Mouse (Mus musculus) ovary, postnatal 36 days (tissue): Measurements from ENCODE around the gene Olfr961.
A peak's percentile ranks its signal among the peaks of the same experiment; 100 is the strongest.

Experiments
- DNase-seq: peaks from one replicate; pipeline ENCODE4 v3.0.0; 2022; ENCODE audit warnings: low spot score, mixed read lengths

Gene Olfr961

DNA sequence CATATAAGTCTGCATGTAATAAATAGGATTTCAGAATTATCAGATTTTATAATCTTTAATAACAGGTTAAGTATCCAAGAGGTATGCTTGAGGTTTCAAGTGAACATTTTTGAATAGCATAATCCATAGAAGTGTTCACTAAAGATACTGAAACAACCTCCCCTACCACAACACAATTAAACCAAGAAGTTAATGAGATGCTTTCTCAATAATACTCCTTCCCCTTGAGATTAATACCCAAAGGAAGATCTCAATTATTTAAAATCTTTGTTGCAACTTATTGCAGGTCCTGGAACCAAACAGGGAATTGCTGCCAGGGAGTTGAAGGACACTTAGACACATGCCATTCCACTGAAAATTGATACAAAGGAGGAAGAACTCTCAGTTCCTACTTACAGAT, at the start of gene Olfr961:
TSS of gene Olfr961 (plus strand) at position 301 of the 400 bp plus-strand sequence.
- DNase-seq: no peak

GRCm38 (mm10) chr9:39602536-39603332, 42.2 kb upstream of the Olfr961 start:
- no peak for DNase-seq

- DNase-seq: peak; percentile 6
Observed at GRCm38 (mm10) chr9:39603333-39603845, 41.5 kb upstream of the Olfr961 start.

GRCm38 (mm10) chr9:39603999-39604453, 40.9 kb upstream of the Olfr961 start, which contains the start of gene AW551984:
TSS of gene AW551984 (minus strand) at chr9:39604403.
- no peak for DNase-seq

GRCm38 (mm10) chr9:39608497-39608896, 36.4 kb upstream of the Olfr961 start:
- DNase-seq: no peak

- DNase-seq: no peak
Observed at GRCm38 (mm10) chr9:39610355-39610754, 34.5 kb upstream of the Olfr961 start, which contains the start of gene Olfr148. TSS of gene Olfr148 (plus strand) at chr9:39610655.

GRCm38 (mm10) chr9:39611953-39612352, 32.9 kb upstream of the Olfr961 start:
- no peak for DNase-seq

- no peak for DNase-seq
Observed at GRCm38 (mm10) chr9:39621073-39621472, 23.8 kb upstream of the Olfr961 start, which contains the start of gene Olfr960. TSS of gene Olfr960 (plus strand) at chr9:39621373.

GRCm38 (mm10) chr9:39623783-39624182, 21.1 kb upstream of the Olfr961 start:
- DNase-seq: no peak

GRCm38 (mm10) chr9:39624711-39625110, 20.2 kb upstream of the Olfr961 start:
- DNase-seq: no peak

DNA sequence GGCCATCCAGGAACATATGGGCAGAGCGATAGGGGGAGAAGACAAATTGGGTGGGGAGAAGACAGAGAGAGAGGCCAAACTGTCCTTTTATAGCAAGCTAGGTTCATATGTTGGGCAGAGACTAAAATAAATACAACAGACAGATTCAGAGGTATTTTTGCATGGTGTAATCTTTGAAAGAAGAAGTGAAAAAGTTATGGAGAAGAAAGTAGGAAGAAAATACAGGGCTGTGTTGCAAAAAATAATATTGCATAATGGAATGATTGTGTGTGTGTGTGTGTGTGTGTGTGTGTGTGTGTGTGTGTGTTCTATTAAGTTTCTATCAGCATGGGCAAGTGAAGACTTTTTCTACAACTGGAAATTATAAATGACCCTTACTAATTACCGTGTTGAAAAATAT, 15.8 kb upstream of the Olfr961 start:
- no peak for DNase-seq

DNA sequence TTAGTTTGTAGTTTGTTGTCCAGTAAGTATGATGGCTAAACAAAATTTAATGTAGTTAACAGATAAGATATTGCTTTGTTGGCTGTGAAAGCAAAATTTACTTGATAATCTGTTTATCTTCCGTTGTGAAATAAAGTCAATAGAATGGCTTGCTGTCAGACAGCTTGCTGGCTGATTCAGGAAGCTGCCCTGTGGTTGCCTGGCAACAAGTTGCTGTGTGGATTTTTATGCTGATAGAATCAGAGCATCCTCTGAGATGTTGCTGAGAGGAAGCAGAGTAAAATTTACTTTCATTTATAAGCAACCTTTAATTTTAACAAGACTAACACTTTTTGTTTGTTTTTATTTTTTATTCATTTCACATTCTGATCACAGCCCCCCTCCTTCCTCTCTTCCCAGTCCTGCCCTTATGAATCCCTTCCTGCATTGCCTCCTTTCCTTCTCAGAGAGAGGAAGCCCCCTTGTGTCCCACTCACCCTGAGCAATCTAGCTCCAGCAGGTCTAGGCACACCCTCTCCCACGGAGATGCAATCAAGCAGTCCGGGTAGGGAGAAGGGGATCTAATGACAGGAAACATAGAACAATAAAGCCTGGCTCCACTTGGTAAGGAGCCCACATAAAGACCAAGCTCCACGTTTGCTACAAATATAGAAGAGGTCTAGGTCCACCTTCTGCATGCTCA, 10.8 kb upstream of the Olfr961 start:
- no peak for DNase-seq

- DNase-seq: no peak
Observed at GRCm38 (mm10) chr9:39647382-39647781, 2.5 kb downstream of the Olfr961 start.

DNA sequence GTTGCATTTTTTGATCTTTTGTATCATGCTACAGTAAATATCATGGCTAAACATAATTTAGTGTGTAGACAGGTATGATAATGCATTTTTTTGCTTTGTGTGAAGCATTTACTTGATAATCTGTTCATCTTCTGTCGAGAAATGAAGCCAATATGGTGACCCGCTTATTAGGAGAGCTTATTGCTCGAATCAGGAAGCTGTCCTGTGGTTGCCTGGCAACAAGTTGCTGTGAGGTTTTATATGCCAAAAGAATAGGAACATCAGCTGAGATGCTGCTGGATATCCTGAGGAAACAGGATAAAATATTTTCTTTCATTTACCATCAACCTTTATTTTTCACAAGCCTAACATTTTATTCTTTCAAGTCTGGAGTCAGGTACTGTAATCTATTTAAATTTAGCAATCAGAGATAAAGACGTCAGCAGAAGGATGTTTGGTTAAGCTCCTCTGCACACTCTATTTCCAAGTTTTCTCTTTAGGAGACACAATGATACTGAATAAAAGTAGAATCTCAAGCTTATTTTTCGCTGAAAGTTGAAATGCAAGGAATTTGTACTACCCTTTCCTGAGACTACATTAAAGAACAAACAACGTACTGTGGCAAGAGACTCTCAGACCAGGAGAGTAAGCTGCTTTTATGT, 10.0 kb downstream of the Olfr961 start:
- DNase-seq: no peak

DNA sequence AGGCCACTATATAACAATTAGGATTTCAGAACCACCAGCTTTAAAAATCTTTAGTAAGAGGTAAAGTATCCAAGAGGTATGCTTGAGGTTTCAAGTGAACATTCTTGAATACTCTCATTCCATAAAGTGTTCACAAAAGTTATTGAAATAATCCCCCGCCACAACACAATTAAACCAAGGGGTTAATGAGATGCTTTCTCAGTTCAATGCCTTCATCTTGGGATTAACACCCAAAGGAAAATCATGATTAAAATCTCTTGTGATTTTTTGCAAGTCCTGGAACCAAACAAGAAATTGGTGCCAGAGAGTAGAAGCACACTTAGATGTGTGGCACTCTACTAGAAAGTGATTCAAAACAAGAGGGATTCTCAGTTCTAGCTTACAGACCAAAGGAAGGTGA, 22.0 kb downstream of the Olfr961 start, which contains the start of gene Olfr963:
TSS of gene Olfr963 (plus strand) at position 301 of the 400 bp plus-strand sequence.
- no peak for DNase-seq

GRCm38 (mm10) chr9:39669723-39670122, 24.8 kb downstream of the Olfr961 start:
- no peak for DNase-seq

DNA sequence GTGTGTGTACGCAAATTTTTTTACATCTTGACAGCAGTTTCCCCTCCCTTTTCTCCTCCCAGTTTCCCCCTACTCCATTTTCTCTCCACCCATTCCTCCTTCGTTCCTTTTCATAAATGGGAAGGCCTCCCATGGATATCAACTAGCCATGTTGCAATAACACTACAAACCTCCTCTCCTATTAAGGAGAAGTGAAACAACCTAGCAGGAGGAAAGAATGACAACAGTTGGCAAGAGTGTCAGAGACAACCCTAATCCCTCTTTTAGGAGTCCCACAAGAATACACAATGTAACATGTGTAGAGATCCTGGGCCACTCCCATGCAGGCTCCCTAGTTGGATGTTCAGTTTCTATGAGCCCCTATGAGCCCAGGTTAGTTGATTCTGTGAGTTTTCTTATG, 29.9 kb downstream of the Olfr961 start:
- no peak for DNase-seq

DNA sequence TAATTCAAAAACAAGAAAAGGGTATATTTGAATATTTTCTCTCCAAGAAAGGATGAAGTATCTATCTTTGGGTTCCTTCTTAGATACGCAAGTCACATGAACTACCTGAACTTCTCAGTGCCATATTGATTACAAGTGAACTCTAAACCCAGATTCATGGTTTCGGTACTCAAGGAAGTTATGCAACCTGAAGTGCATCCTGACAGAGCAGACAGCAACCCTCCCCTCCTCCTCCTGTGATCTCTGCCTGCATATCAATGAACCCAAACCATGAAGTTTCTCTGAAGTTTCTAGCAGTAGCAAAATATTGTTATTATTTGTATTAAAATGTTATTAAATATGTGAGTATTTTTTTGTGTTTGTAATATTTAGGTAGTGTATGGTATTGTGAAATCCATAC, 33.7 kb downstream of the Olfr961 start:
- DNase-seq: no peak

DNA sequence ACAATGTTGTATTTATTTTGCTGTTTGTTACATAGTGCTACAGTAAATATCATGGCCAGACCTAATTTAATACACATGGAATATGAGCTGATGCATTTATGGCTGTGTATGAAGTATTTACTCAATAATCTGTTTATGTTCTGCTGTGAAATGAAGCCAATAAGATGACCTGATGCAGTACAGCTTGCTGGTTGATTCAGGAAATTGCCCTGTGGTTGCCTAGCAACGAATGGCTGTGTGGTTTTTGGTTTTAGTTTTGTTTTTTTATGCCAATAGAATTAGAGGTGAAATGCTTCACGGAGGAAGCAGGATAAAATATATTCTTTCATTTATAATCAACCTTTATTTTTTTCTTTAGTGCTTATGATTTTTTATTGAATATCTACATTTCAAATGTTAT, 34.4 kb downstream of the Olfr961 start:
- no peak for DNase-seq
